Mouse (Mus musculus) left cerebral cortex, postnatal 36 days (tissue): ENCODE data around the gene Acad12. TPM values are rescaled to one million over a fixed set of nuclear protein-coding genes. Genes with fewer than 3 reads are reported as not detected.
A peak's percentile ranks its signal among the peaks of the same experiment; 100 is the strongest.

Experiments
- DNase-seq, 2 experiments: peaks; one replicate each; pipeline ENCODE4 v3.0.0; 2021 to 2022; ENCODE audit warnings: low spot score in 2 of 2, mixed read lengths in 1 of 2
- intact Hi-C: fragments of 180-260 bp; cut with DNase I; formaldehyde crosslinking; loops from one replicate; pipeline ENCODE4 v1.15.1; 2025
- total RNA-seq, 2 experiments: library from RNA; stranded (reverse); gene quantifications; 2 replicates each; pipeline ENCODE4 v1.2.3; 2021

Gene Acad12
- total RNA-seq, 2 experiments from 2014 or later: 5.4 to 6.6 TPM

DNA sequence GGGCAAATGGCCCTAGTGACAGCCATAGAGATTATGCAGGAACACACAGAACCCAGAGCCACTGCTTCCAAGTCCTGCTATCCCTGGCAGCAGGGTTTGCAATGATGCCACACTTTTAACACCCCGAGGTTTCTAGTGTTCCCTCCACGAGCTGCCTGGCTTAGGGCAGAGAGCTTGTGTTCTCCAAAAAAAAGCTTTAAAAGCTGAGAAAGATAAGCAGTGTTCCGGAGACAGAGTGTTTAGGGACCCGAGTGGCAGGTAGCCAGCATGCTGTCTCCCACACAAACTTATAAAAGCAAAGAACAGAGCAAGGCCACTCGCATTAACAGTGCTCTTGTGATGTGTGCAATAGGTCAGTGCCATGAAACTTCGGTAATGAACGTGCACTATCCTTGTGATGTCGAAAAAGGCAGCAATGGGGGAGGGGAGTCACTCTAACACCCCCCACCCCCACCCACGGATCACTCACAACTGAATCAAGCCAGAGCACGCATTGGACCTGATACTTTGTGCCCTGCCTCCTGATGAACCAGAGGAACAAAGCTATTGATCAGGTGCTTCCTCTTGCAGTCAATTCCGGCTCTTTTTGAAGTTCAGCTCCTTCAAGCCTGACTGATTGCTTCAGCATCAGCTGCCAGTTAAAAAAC is 27.2 kb downstream of the Acad12 start:
- no peak for DNase-seq
- intact Hi-C loops: loop anchor here (5.0 kb wide), 1 partner anchor 44 kb away; the partner anchor contains the start of genes Adam1a, Gm42878 and Mapkapk5

DNA sequence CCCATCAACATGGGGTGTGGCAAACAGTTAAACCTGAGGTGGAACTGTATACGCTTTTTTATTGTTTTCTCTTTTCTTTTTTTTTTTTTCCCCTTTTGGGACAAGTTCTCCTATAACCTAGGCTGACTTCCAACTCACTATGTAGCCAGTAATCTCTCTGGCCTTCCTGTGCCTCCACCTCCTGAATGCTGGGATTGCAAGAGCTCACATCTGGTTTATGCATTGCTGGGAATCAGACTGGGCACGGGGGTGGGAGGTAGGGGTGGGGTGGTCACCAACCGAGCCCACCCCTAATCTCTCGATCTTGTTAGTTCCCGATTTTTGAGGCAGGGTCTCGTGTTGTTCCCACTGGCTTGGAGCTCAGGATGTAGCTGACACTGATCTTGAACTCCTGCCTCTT is 28.8 kb downstream of the Acad12 start:
- no peak for DNase-seq
- intact Hi-C loops: loop anchor here (5.0 kb wide), 1 partner anchor 43 kb away; the partner anchor contains the start of genes Adam1a, Gm42878 and Mapkapk5

DNA sequence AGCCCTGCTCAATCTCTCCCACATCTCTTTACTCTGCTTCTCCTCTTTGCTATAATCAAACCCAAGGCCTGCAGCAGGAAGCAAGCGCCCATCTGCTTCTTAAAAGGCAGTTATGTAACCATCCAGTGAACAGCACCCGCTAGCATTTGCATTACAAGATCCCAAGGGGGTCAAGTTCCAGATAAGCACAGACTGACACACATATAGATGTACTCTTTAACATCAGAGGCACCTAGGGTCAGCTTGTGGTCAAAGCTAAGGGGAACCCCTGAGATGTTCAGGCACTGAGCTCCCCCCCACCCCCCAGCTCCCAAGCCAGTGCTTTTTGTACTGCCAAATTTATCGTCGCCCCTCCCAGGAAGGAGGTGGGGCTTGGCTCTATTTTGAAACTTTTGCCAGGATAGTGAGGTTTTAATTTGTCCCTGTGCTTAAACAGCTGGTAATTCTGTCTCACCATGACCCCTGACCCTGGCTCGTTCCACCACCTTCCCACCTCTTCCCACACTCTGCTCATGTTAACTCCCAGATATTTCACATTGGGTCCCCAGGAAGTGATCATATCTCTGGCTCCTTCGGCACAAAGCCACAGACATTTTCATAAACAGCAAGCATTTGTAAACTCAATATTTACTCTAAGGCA is 32.2 kb downstream of the Acad12 start:
- intact Hi-C loops: no loop called here
- DNase-seq: peak; percentile 69 to 70

DNA sequence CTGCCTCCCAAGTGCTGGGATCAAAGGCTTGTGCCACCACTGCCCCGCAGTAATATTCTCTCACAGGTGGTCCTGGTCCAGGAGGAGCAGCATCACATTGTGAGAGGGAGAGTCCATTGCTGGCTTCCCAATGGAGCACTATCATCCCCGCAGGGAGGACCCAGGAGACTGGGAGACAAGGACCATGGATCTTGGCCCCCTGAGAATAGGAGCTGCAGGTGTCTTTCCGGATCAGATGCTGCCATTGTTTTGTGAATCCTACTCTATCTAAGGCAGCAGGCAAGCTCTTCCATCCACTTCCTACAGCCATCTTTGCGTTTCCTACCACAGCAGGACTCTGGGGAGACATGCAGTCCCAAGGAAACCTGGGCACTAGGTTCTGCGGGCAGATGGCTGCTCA is 33.0 kb downstream of the Acad12 start:
- intact Hi-C loops: no loop called here
- DNase-seq: no peak

DNA sequence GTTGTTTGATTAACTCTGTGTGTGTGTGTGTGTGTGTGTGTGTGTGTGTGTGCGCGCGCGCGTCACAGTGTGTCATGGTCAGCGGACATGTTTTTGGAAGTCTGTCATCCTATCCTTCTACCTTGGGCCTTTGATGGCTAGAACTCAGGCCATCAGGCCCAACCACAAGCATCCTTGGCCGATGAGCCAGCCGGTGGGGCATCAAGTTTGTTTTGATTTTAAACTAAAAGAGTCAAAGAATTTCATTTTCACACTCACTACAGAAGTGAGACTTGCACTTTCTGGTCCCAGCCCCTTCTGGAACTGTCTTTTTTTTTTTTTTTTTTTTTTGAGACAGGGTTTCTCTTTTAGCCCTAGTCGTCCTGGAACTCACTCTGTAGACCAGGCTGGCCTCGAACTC is 33.7 kb downstream of the Acad12 start:
- no peak for DNase-seq
- intact Hi-C loops: no loop called here

DNA sequence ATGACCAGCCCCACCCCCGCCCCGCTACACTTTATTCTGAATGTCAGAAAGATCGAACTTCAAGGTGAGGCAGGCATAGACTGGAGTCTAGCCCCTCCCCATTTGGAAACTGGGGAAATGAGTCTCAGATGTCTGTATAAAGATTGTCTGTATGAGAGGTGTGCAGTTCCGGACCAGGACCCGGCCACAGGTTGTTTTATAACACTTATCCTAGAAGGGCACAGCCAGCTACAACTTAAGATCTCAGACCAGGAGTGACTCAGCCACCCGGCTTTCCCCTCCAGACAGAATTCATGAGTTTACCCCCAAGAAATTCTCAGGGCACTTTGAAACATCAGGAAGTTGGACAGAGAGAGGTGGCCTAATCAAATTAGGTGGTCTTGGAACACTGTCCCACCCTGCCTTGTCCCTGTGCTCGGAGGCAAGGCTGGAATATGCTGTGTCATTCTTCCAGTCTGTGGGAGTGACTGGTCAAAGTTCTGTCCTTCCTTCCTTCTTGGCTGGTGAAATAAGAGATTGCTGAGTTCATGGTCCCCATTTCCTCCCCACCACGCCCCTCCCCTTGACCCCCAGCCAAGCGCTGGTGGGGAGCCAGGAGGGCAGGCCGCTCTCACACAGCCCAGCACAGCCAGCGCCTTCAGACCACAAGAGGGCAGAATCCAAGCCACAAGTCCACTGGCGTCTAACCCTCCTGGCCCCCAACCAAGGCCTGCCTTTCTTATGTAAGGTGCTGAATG is 34.8 kb downstream of the Acad12 start:
- DNase-seq: peak; percentile 51 to 65
- intact Hi-C loops: no loop called here

DNA sequence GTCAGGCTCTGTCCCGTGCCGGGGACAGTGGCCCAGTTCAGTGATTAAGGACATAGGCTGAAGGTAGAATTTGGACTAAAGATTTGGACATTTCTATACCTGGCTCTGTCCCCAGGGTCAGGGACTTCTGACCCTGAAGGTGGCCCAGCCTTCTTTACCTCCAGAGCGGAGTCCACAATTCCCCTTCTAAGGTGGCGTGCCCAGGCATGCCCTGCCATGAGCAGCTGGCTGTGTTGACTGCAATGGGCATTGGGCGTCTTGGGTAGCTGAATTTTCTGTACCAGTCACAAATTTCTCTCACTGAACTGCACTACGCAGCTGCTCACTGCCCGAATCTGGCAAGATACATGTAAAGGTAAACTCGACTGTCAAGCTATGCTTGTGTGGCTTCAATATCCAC is 36.8 kb downstream of the Acad12 start:
- intact Hi-C loops: no loop called here
- no peak for DNase-seq

DNA sequence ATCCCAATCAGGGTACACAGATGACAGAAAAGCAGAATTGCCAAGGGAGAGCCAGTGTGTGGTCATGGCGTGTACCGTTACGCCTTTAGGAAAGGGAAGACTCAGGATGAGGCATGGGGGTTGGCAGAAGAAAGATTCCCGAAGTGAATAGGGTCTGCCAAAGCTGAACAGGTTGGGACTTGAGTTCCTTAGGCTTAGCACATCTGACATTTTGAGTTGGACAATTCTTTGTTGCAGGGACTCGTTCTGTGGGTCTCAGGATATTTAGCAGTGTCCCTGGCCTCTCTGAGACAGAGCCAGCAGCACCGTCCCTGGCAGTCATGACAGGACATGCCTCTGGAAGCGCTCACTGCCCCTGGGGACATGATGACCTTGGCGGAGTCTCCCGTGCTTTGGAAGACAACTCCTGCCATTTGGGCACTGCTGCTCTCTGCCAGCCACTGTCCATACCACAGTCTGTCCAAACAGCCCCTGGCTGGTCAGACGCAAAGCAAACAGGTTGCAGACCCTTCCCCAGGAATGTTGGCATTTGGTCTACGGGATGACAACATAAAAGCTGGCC is 41.7 kb downstream of the Acad12 start:
- intact Hi-C loops: no loop called here
- no peak for DNase-seq

DNA sequence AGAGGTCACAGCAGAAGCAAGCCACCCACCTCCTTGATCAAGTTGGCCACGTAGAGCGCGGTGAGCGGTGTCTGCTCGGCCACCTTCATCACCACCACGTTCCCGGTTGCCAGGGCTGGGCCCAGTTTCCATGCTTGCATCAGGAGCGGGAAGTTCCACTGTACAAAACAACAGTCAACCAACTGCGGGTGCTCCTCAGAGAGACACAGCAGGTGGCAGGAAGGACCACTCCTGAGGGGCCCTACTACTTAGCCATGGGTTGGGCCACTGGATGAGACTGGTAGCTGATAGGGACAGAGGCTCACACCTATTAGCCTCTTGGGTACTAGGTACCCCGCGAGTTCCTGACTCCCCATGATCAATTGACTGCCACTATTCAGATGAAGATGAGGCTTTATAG is 42.9 kb downstream of the Acad12 start:
- intact Hi-C loops: no loop called here
- DNase-seq: no peak

DNA sequence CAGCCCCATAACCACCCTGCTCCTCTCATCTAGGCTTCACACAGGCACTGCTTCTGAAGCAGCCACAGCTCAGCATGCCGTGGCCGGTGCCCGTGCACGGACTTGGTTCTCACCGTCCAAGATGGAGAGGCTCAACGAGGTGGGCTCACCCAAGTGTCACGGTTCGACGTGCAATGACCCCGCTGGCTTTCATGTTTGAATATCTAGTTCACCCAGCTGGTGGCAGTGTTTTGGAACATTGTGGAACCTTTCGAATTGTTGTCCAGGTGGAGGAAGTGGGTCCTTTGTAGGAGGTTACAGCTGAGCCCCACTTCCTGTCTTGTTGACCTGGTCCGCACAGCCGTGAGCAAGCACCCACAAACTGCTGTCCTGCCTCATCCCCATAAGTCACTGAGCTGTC is 44.6 kb downstream of the Acad12 start:
- DNase-seq: no peak
- intact Hi-C loops: no loop called here

DNA sequence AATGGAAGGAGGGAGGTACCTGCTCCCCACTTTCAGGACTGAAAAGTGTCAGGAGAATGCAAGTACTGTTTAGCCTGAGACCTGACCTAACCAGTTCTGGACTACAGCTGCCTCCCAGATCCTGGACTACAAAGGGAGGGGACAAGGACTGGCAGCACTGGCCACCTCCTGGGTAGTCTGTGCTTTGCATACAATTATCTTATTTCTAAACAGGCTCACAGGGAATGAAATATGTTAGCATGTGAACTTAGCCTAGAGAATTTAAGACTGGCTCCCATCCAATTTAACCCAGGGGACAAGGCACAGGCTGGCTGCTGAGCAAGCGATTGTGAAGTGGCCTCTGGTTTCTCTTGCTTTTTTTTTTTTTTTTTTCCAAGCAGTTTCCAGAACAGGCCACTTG is 48.0 kb downstream of the Acad12 start:
- DNase-seq: no peak
- intact Hi-C loops: no loop called here

DNA sequence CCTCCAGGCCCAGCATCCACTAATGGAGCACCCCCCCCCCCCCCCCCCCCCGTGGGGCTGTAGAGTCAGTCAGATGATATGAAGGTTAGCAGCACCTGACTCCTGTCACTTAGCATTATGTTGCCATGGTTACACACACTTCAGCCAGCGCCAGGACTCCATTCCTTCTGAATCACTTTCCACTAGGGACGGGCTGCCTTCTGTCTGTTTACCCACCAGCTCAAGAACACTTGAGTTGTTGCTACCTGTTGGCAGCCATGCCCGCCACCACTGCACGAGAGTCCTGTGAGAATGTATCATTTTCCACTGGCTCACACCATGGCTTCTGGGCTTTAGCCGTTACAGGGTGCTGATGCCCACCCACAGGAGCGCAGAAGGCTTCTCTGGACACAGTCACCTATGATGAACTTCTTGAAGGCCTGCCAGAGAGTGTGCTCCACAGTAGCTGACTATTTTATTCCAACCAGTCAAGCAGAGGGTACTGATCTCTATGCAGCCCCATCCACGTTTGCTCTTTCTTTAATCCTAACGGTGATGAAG is 48.8 kb downstream of the Acad12 start:
- intact Hi-C loops: loop anchor here (5.0 kb wide), 1 partner anchor 32 kb away; no protein-coding TSS in a partner anchor
- no peak for DNase-seq

DNA sequence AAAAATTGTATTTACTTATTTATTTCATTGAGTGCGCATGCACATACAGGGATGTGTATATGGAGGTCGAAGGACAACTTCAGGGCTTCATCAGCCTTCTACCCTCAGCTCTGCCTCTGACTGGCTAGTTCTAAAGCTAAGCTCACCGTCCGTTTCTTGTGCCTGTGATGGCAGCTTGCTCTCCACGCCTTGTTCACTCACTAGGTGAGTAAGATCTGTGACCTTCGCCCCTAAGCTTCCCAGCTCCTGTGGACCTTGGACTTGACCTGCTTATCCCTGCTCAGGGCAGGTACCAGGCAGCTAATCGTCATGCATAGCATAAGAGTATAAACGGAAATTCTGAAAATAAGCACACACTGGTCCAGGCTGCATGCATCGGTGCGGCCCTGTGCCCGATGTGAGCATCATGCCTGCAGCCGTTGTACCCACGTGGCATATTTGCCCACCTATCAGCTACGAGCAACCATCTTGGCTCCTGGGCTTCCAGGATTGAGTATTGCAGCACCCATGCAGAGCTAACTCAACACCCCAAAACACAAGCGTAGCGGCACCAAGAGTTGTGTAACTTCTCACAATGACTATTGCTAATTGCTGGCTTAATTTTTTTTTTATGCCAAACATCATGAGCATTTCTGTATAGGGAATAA is 52.6 kb downstream of the Acad12 start:
- intact Hi-C loops: loop anchor here (5.0 kb wide), 1 partner anchor 36 kb away; no protein-coding TSS in a partner anchor
- DNase-seq: no peak

DNA sequence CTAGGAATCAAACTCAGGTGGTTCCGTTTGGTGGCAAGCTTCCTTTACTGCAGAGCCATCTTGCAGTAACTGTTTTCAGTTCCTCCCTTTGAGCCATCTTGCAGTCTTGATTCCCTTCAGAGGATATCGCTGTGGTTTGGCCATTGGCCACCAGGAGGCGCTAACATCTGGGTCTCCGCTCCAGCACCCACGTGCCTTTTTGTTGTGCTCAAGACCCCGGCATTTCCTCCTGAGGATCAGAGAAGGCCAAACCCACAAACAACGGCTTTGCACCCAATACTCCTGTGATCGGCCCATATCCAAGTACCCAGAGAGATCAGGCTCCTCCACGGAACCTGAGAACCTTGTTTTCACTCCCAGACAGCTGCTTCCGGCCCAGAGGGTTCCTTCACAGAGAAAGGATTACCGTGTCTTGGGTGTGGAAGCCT is 54.3 kb downstream of the Acad12 start:
- intact Hi-C loops: no loop called here
- DNase-seq: peak; percentile 73 to 84

DNA sequence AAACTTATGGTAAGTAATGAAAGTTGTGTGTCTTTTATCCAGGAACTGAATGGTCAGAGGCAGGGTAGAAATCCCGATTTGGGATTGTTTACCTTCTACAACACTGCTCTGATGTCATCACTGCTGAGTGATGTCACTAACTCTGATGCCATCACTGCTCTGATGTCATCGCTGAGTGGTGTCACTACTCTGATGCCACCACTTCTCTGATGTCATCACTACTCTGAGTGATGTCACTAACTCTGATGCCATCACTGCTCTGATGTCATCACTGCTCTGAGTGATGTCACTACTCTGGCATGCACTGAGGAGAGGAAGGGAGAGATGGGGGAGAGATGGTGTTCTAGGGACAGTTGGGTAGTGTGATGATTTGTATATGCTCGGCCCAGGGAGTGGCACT is 56.3 kb downstream of the Acad12 start:
- intact Hi-C loops: no loop called here
- no peak for DNase-seq

DNA sequence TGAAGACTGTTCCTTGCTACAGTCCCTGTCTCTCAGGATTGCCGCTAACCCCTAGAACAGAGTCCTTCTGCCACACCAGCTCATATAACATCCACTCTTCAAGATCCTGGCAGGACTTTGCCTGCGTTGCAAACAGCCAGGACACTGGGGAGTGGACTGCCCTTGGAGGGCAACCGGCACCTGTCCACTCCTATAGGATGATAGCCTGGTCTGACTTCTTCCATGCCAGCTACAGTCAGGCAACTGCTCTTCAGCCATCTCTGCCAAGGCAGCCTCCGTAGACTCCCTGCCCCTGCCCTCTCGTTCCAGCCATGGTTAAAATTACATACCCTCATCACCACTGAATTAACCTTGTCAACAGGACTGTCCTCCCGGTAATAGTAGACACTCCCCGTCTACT is 69.5 kb downstream of the Acad12 start:
- intact Hi-C loops: loop anchor here (5.0 kb wide), 1 partner anchor 43 kb away; the partner anchor contains the start of gene Aldh2
- no peak for DNase-seq

DNA sequence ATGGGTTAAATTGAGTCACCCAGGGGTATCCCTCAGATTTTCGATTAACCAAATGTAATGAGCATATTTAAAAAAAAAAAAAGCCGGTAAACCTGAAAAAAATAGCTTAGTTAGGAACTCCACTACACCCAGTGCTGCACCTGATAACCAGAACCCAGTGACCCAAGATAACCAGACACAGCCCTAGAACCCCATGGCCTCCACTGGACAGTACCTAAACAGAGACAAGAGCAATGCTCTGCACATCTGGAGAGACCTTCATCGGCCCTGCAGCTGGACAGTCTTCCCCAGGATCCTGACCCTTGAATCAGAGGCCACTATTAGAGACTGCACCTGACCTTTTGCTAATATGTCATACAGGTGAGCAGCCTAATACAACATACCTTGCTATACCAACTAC is 71.7 kb downstream of the Acad12 start:
- intact Hi-C loops: loop anchor here (2.0 to 5.0 kb wide), 2 partner anchors 45 to 58 kb away; partner anchors contain the start of gene Aldh2
- DNase-seq: no peak
